Mouse (Mus musculus): Measurements from ENCODE around the gene Cldn9. TPM values are rescaled to one million over a fixed set of nuclear protein-coding genes. Genes with fewer than 3 reads are reported as not detected.

Cldn9 gene
- total RNA-seq, 1 experiment = 3.7 TPM

DNA sequence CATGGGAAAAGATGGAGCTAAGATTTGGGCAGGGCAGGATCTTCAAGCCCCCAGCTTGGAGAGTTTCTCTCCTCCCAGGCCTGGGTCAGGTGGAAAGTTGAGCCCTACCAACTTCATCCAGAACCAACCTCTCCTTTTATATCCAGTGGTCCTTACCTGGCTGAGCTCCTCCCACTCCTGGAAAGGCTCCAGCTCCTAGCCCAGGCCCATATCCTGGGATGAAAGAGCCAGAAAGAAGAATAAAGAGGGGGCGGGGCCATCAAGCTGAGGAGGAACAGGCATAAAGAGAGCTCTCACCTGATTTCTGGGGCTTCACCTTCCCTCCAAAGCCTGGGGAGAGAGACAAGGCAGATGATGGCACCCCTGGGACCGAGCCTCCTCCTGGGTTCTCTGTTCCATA lies 33.2 kb upstream of the Cldn9 start:
- Histone ChIP-seq H3K36me3 (ENCODE audit: control insufficient read depth, insufficient read depth, low read length, poor library complexity, severe bottlenecking) (no peaks in the 10 kb centered on the region), H3K9ac (ENCODE audit: insufficient read depth, low read depth, low read length, poor library complexity, severe bottlenecking) (no peak overlapping the region), H3K9me3 (ENCODE audit: control insufficient read depth, insufficient read depth, low read depth, low read length) (no peaks in the 10 kb centered on the region), H3K27ac (ENCODE audit: insufficient read depth, low read depth, low read length, poor library complexity, severe bottlenecking) (no peak overlapping the region), H3K4me1 (ENCODE audit: control insufficient read depth in 2 of 2, insufficient read depth in 2 of 2, low read length in 2 of 2, poor library complexity in 1 of 2) (no peaks in the 10 kb centered on the region), H3K4me3 (ENCODE audit: insufficient read depth in 1 of 2, low read depth in 1 of 2, low read length in 2 of 2, poor library complexity in 1 of 2, severe bottlenecking in 1 of 2) (no peak overlapping the region)
- in situ Hi-C loops (cut with MboI; ENCODE audit: low sequenced_read_pairs in 2 of 2, unreplicated experiment in 2 of 2) = no loop called here
- TF ChIP-seq ZC3H11A (IDR thresholded peaks at IDR 0.05; ENCODE audit: borderline replicate concordance, low read depth, low read length) (no peak), CHD2 (IDR thresholded peaks at IDR 0.05; ENCODE audit: low read depth, low read length) (no peak), MAFK (IDR thresholded peaks at IDR 0.05; ENCODE audit: insufficient read depth, low read depth, low read length) (no peak), HCFC1 (IDR thresholded peaks at IDR 0.05; ENCODE audit: borderline replicate concordance, insufficient read depth, low read length) (no peak), ZNF384 (IDR thresholded peaks at IDR 0.05; ENCODE audit: low read depth, low read length) (no peak)
- no peak for DNase-seq (ENCODE audit: low read depth, low spot score)

DNA sequence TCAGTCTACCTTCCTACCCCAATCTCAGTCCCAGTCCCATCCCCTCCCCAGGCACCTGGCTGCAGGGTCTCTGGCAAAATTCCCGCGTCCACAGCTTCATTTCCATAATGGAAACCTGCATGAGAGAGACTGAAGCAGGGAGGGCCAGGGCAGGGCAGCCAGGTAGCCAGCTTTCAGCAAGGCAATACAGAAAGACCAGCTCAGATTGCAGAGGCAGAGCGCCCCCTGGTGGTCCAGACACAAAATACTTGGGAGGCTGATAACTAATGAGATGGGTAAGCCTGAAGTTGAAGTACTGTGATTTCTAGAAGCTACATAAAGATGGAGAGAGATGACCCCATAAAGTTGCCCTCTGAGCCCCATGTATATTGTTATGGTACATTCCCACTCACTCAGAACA lies 22.4 kb upstream of the Cldn9 start:
- DNase-seq (ENCODE audit: low read depth, low spot score) = no peak
- no peaks in the 10 kb centered on the region for H3K36me3 ChIP-seq (ENCODE audit: control insufficient read depth, insufficient read depth, low read length, poor library complexity, severe bottlenecking)
- peaks cover 0 to 12% of the 10 kb centered on the region in 2 experiments; a peak in 1 of 4 replicates for H3K4me1 ChIP-seq (ENCODE audit: control insufficient read depth in 2 of 2, insufficient read depth in 2 of 2, low read length in 2 of 2, poor library complexity in 1 of 2)
- H3K4me3 ChIP-seq (ENCODE audit: insufficient read depth in 1 of 2, low read depth in 1 of 2, low read length in 2 of 2, poor library complexity in 1 of 2, severe bottlenecking in 1 of 2) = no peak overlapping the region
- no peak overlapping the region for H3K9ac ChIP-seq (ENCODE audit: insufficient read depth, low read depth, low read length, poor library complexity, severe bottlenecking)
- in situ Hi-C loops (cut with MboI; ENCODE audit: low sequenced_read_pairs in 2 of 2, unreplicated experiment in 2 of 2) = no loop called here
- TF ChIP-seq CHD2 (IDR thresholded peaks at IDR 0.05; ENCODE audit: low read depth, low read length) = no peak
- TF ChIP-seq ZC3H11A (IDR thresholded peaks at IDR 0.05; ENCODE audit: borderline replicate concordance, low read depth, low read length) = peak; percentile 65; the same call in 1 of the 2 replicates
- no peak for TF ChIP-seq MAFK (IDR thresholded peaks at IDR 0.05; ENCODE audit: insufficient read depth, low read depth, low read length)
- TF ChIP-seq HCFC1 (IDR thresholded peaks at IDR 0.05; ENCODE audit: borderline replicate concordance, insufficient read depth, low read length) = 0 out of 2 replicates have a peak, but pooled peaks have one; percentile 52
- no peaks in the 10 kb centered on the region for H3K9me3 ChIP-seq (ENCODE audit: control insufficient read depth, insufficient read depth, low read depth, low read length)
- H3K27ac ChIP-seq (ENCODE audit: insufficient read depth, low read depth, low read length, poor library complexity, severe bottlenecking) = no peak overlapping the region

DNA sequence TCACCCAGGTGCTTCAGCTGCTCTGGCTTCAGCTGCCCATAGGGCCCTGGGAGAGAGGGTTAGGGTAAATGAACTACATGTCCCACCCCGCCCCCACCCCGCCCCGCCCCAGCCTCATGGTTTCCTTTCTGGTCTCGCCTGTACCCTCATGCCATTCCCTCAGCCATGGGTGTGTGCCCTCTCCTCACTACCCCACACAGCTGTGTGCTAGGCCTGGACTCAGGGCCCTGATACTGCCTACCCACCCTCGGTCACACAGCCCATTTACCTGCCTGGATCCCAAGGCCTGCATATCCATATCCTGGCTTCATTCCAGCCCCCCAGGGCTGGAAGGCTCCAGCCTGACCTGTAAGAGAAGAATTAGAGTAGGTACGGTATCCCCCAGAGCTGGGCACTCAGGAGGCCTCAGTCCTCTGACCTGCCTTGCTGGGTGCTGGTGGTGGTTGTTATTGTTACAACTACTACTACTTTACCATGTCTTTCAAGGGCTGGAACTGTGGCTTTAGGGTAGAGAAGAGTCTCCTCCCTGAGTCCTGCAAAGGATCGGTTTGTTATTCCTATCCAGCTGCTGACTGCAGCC lies 21.8 kb upstream of the Cldn9 start:
- Histone ChIP-seq H3K36me3 (ENCODE audit: control insufficient read depth, insufficient read depth, low read length, poor library complexity, severe bottlenecking) (no peaks in the 10 kb centered on the region), H3K4me3 (ENCODE audit: insufficient read depth in 1 of 2, low read depth in 1 of 2, low read length in 2 of 2, poor library complexity in 1 of 2, severe bottlenecking in 1 of 2) (no peak overlapping the region), H3K27ac (ENCODE audit: insufficient read depth, low read depth, low read length, poor library complexity, severe bottlenecking) (no peak overlapping the region), H3K9me3 (ENCODE audit: control insufficient read depth, insufficient read depth, low read depth, low read length) (no peaks in the 10 kb centered on the region), H3K9ac (ENCODE audit: insufficient read depth, low read depth, low read length, poor library complexity, severe bottlenecking) (0 out of 2 replicates have a peak overlapping the region, but pooled peaks have one; percentile 2), H3K4me1 (ENCODE audit: control insufficient read depth in 2 of 2, insufficient read depth in 2 of 2, low read length in 2 of 2, poor library complexity in 1 of 2) (peaks cover 0 to 12% of the 10 kb centered on the region in 2 experiments; a peak in 1 of 4 replicates)
- DNase-seq (ENCODE audit: low read depth, low spot score) = no peak
- TF ChIP-seq ZNF384 (IDR thresholded peaks at IDR 0.05; ENCODE audit: low read depth, low read length) (no peak), ZC3H11A (IDR thresholded peaks at IDR 0.05; ENCODE audit: borderline replicate concordance, low read depth, low read length) (no peak), HCFC1 (IDR thresholded peaks at IDR 0.05; ENCODE audit: borderline replicate concordance, insufficient read depth, low read length) (no peak), CHD2 (IDR thresholded peaks at IDR 0.05; ENCODE audit: low read depth, low read length) (no peak), MAFK (IDR thresholded peaks at IDR 0.05; ENCODE audit: insufficient read depth, low read depth, low read length) (no peak)
- in situ Hi-C loops (cut with MboI; ENCODE audit: low sequenced_read_pairs in 2 of 2, unreplicated experiment in 2 of 2) = no loop called here

DNA sequence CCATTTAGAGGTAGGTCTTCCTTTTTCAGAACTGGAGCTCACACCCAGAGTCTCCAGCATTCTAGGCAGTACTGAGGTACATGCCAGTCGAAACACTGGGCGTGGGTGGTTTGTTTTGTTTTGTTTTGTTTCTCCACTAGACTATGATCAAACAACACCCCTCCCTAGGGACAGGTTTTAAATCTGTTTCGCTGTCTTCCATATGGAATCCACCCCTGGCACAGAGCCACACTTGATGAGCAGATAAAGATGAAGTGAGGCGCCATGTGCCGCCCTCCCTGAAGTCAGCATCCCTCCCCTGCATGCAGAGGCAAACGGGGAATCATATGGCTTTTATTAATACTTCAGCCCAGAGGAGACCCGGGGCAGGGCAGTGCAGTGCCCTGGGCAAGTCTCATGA lies 20.9 kb upstream of the Cldn9 start:
- Histone ChIP-seq H3K27ac (ENCODE audit: insufficient read depth, low read depth, low read length, poor library complexity, severe bottlenecking) (no peak overlapping the region), H3K4me1 (ENCODE audit: control insufficient read depth in 2 of 2, insufficient read depth in 2 of 2, low read length in 2 of 2, poor library complexity in 1 of 2) (peaks cover 0 to 12% of the 10 kb centered on the region in 2 experiments; a peak in 1 of 4 replicates)

More for the DNA sequence above, 20.9 kb upstream of the Cldn9 start:
- no peak for TF ChIP-seq MAFK (IDR thresholded peaks at IDR 0.05; ENCODE audit: insufficient read depth, low read depth, low read length)
- TF ChIP-seq ZNF384 (IDR thresholded peaks at IDR 0.05; ENCODE audit: low read depth, low read length) = no peak
- TF ChIP-seq HCFC1 (IDR thresholded peaks at IDR 0.05; ENCODE audit: borderline replicate concordance, insufficient read depth, low read length) = no peak
- no peak for TF ChIP-seq ZC3H11A (IDR thresholded peaks at IDR 0.05; ENCODE audit: borderline replicate concordance, low read depth, low read length)
- TF ChIP-seq CHD2 (IDR thresholded peaks at IDR 0.05; ENCODE audit: low read depth, low read length) = no peak
- 0 out of 2 replicates have a peak overlapping the region, but pooled peaks have one; percentile 2 for H3K9ac ChIP-seq (ENCODE audit: insufficient read depth, low read depth, low read length, poor library complexity, severe bottlenecking)
- no peak for DNase-seq (ENCODE audit: low read depth, low spot score)
- H3K9me3 ChIP-seq (ENCODE audit: control insufficient read depth, insufficient read depth, low read depth, low read length) = no peaks in the 10 kb centered on the region
- no peaks in the 10 kb centered on the region for H3K36me3 ChIP-seq (ENCODE audit: control insufficient read depth, insufficient read depth, low read length, poor library complexity, severe bottlenecking)
- in situ Hi-C loops (cut with MboI; ENCODE audit: low sequenced_read_pairs in 2 of 2, unreplicated experiment in 2 of 2) = no loop called here
- no peak overlapping the region for H3K4me3 ChIP-seq (ENCODE audit: insufficient read depth in 1 of 2, low read depth in 1 of 2, low read length in 2 of 2, poor library complexity in 1 of 2, severe bottlenecking in 1 of 2)

All from ES-E14 (cell line).